14 mouse cellular contexts compared by ENCODE assay signal in genomic region chr7:144037541-144037940, GRCm38 (mm10). TPM values are rescaled to one million over a fixed set of nuclear protein-coding genes. Genes with fewer than 3 reads are reported as not detected.
DNase-seq lines count a peak whose midpoint lies in the region; ATAC-seq and TF ChIP-seq lines count a peak whose summit lies in the region.
"Had no signal": no experiment of that assay in that cellular context is flagged by ENCODE, and none has a peak within 500 bp of the region (broad histone marks: within the 10 kb centered on the region; RNA-seq: fewer than 3 reads in every experiment).

No protein-coding gene starts in this region.

- no peak overlapping the region for H3K4me2 ChIP-seq in liver, embryonic 16.5 days (ENCODE audit: low read depth, low read length)
- H3K4me2 ChIP-seq in forebrain, postnatal 0 days (ENCODE audit: low read depth), result no peak overlapping the region
- H3K4me2 ChIP-seq in midbrain, embryonic 15.5 days, result no peak overlapping the region
- H3K4me2 ChIP-seq: embryonic facial prominence, embryonic 13.5 days had no signal

- peaks cover 4% of the 10 kb centered on the region for H3K4me1 ChIP-seq in liver, embryonic 16.5 days (ENCODE audit: control insufficient read depth, low read depth, low read length)
- H3K4me1 ChIP-seq in forebrain, postnatal 0 days (ENCODE audit: insufficient read depth), result peaks cover 8% of the 10 kb centered on the region; the same call in 1 of the 2 replicates
- peaks cover 7% of the 10 kb centered on the region; the same call in 1 of the 2 replicates for H3K4me1 ChIP-seq in midbrain, embryonic 15.5 days

- ATAC-seq in liver, embryonic 16.5 days (ENCODE audit: low read depth), result no peak
- ATAC-seq in forebrain, postnatal 0 days, result 0 out of 2 replicates have a peak, but pooled peaks have one; percentile 20
- no peak for ATAC-seq in midbrain, embryonic 15.5 days (replicated peaks)
- ATAC-seq in megakaryocyte-erythroid progenitor cell, adult 5-6 weeks (replicated peaks; ENCODE audit: low FRiP score, low TSS enrichment, poor library complexity, severe bottlenecking), result no peak

- no peaks in the 10 kb centered on the region for H3K36me3 ChIP-seq in liver, embryonic 16.5 days (ENCODE audit: control insufficient read depth, insufficient read depth)
- H3K36me3 ChIP-seq in forebrain, postnatal 0 days (ENCODE audit: insufficient read depth), result no peaks in the 10 kb centered on the region
- no peaks in the 10 kb centered on the region for H3K36me3 ChIP-seq in midbrain, embryonic 15.5 days (replicated peaks)
- H3K36me3 ChIP-seq: embryonic facial prominence, embryonic 13.5 days; limb, embryonic 10.5 days had no signal

- DNase-seq in cerebellum, postnatal 10 days, result peak; percentile 37 to 38
- no peak for DNase-seq in cerebellum, adult 9-11 months
- no peak for DNase-seq in liver
- peak; percentile 29 for DNase-seq in forebrain, postnatal 0 days
- no peak for DNase-seq in T-cell, adult 2 months (ENCODE audit: low spot score)
- DNase-seq: spleen, adult 18-20 months; thymus, postnatal 36 days had no signal

- no peak overlapping the region for H3K4me3 ChIP-seq in liver, embryonic 16.5 days (ENCODE audit: low read depth, low read length)
- no peak overlapping the region for H3K4me3 ChIP-seq in forebrain, postnatal 0 days (ENCODE audit: low read depth, low read length)
- no peak overlapping the region for H3K4me3 ChIP-seq in midbrain, embryonic 15.5 days
- H3K4me3 ChIP-seq: embryonic facial prominence, embryonic 13.5 days; limb, embryonic 10.5 days had no signal

- no peak overlapping the region for H3K9ac ChIP-seq in liver, embryonic 16.5 days (ENCODE audit: low read depth, low read length)
- no peak overlapping the region for H3K9ac ChIP-seq in forebrain, postnatal 0 days
- H3K9ac ChIP-seq in midbrain, embryonic 15.5 days, result no peak overlapping the region
- H3K9ac ChIP-seq: embryonic facial prominence, embryonic 13.5 days had no signal

- H3K27me3 ChIP-seq in liver, embryonic 16.5 days (ENCODE audit: control insufficient read depth, insufficient read depth, low read depth, low read length), result no peaks in the 10 kb centered on the region
- no peaks in the 10 kb centered on the region for H3K27me3 ChIP-seq in forebrain, postnatal 0 days (ENCODE audit: insufficient read depth, low read length)
- H3K27me3 ChIP-seq in midbrain, embryonic 15.5 days (replicated peaks), result no peaks in the 10 kb centered on the region
- H3K27me3 ChIP-seq: embryonic facial prominence, embryonic 13.5 days had no signal

- H3K9me3 ChIP-seq in liver, embryonic 16.5 days (replicated peaks; ENCODE audit: control insufficient read depth, low read length), result no peaks in the 10 kb centered on the region
- no peaks in the 10 kb centered on the region for H3K9me3 ChIP-seq in forebrain, postnatal 0 days (ENCODE audit: low read length)
- no peaks in the 10 kb centered on the region for H3K9me3 ChIP-seq in midbrain, embryonic 15.5 days
- H3K9me3 ChIP-seq: embryonic facial prominence, embryonic 13.5 days; limb, embryonic 10.5 days had no signal

- no peak for TF ChIP-seq CTCF in forebrain, postnatal 0 days (IDR thresholded peaks at IDR 0.05; ENCODE audit: low read depth)

- H3K27ac ChIP-seq in liver, embryonic 16.5 days (ENCODE audit: low read length), result 0 out of 2 replicates have a peak overlapping the region, but pooled peaks have one; percentile 26
- peak overlapping the region; percentile 57 for H3K27ac ChIP-seq in forebrain, postnatal 0 days (ENCODE audit: low read depth, low read length)
- H3K27ac ChIP-seq in midbrain, embryonic 15.5 days, result peak overlapping the region; percentile 59
- H3K27ac ChIP-seq: embryonic facial prominence, embryonic 13.5 days; kidney, postnatal 0 days; limb, embryonic 10.5 days had no signal

- WGBS in liver, embryonic 16.5 days (ENCODE audit: insufficient replicate concordance), result 86% methylated on average over 11 of the region's 11 CpGs
- 76% methylated on average over 11 of the region's 11 CpGs for WGBS in forebrain, postnatal 0 days
- 92% methylated on average over 11 of the region's 11 CpGs for WGBS in midbrain, embryonic 15.5 days

RNA-seq across cellular contexts. Expression of gene Shank2, which starts 35.8 kb away (rescaled TPM):
- 0.63 and 0.67 TPM in 2 replicates for polyA plus RNA-seq in liver, embryonic 16.5 days (2015; fragmentation: Nextera tagmentation; extraction: Ambion mirVana)
- total RNA-seq in forebrain, postnatal 0 days (2014; rRNA removed), result 27.0 and 29.0 TPM in 2 replicates
- 4.9 and 8.8 TPM in 2 replicates for polyA plus RNA-seq in forebrain, postnatal 0 days (2015; fragmentation: Nextera tagmentation; extraction: Ambion mirVana)
- polyA plus RNA-seq in midbrain, embryonic 15.5 days (2015; fragmentation: Nextera tagmentation; extraction: Ambion mirVana), result 8.8 and 10.5 TPM in 2 replicates
- not detected in 2 replicates for total RNA-seq in megakaryocyte-erythroid progenitor cell, adult 5-6 weeks (2014; fragmentation: Nextera tagmentation)
- total RNA-seq in megakaryocyte-erythroid progenitor cell, adult 5-6 weeks (2017), result not detected in 2 replicates
- total RNA-seq: neutrophil, adult 5-6 weeks had no signal

Comparison
In these comparisons a context has a peak if more than half of its experiments do, and no peak if none do; other contexts are left out.
1. DNase-seq: peak in cerebellum, postnatal 10 days (2 of 2) and forebrain, postnatal 0 days (single experiment); none in cerebellum, adult 9-11 months (single experiment), liver (single experiment) and T-cell, adult 2 months (single experiment).
2. Peak in every context shown above with its lines, with median percentiles within 50 percentile points of each other: H3K27ac ChIP-seq.